Comparison of ENCODE assay signal across 30 mouse cellular contexts in the genomic region with DNA sequence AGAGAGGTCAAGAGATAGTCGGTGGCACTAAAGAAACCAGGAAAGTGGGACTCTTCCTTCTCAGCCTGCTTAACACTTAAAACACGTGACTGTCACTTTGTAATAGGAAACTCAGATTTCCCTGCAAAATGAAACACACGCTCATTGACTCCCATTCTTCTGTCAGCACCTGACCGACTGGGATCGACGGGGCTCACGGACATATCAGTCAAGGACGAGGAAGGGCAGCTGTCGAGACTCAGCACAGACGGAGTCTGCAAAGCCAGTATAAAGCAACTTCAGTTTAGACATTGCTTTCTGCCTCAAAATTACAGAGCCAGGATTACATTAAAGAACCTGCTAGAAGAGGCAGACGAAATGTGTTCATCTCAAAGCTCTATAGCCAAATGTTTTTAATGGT. TPM values are rescaled to one million over a fixed set of nuclear protein-coding genes. Genes with fewer than 3 reads are reported as not detected.
"Had no signal": no experiment of that assay in that cellular context is flagged by ENCODE, and none has a peak within 500 bp of the region (broad histone marks: within the 10 kb centered on the region; RNA-seq: fewer than 3 reads in every experiment).

No protein-coding gene starts in this region.

- DNase-seq: gastrocnemius, adult 2 months; gastrocnemius, postnatal 10 days; gastrocnemius, postnatal 25 days; heart, adult 2 months; heart, postnatal 14 days; heart, postnatal 4 days; kidney, adult 18-20 months; kidney, adult 8-10 months; kidney, postnatal 10 days; kidney, postnatal 25 days; kidney, postnatal 4 days; liver; liver, embryonic 13.5 days had no signal

- H3K27ac ChIP-seq: gastrocnemius, adult 2 months; heart, adult 2 months; heart, embryonic 13.5 days; heart, embryonic 15.5 days; hindbrain, embryonic 10.5 days; hindbrain, embryonic 12.5 days; hindbrain, embryonic 14.5 days; intestine, embryonic 15.5 days; layer of hippocampus, adult 2 months; limb, embryonic 10.5 days; limb, embryonic 12.5 days; liver, embryonic 13.5 days; liver, embryonic 15.5 days had no signal

- H3K4me3 ChIP-seq: gastrocnemius, adult 2 months; heart, adult 2 months; heart, embryonic 13.5 days; heart, embryonic 15.5 days; hindbrain, embryonic 10.5 days; hindbrain, embryonic 12.5 days; intestine, embryonic 15.5 days; layer of hippocampus, adult 2 months; limb, embryonic 10.5 days; limb, embryonic 12.5 days; liver, embryonic 13.5 days; liver, embryonic 15.5 days had no signal

RNA-seq across cellular contexts. Expression of gene Gm8994, which starts 41.2 kb away (rescaled TPM):
- total RNA-seq: gastrocnemius, adult 2 months; gastrocnemius, postnatal 10 days; gastrocnemius, postnatal 25 days; gastrocnemius, postnatal 4 days; granulocyte monocyte progenitor cell, adult 5-6 weeks; heart, adult 2 months; heart, postnatal 14 days; heart, postnatal 4 days; layer of hippocampus, adult 2 months; layer of hippocampus, postnatal 10 days; layer of hippocampus, postnatal 25 days; left cerebral cortex, adult 8-10 months; left cerebral cortex, postnatal 10 days; left cerebral cortex, postnatal 36 days had no signal
